Mouse (Mus musculus): ENCODE measurements around the gene Fnbp1. TPM values are rescaled to one million over a fixed set of nuclear protein-coding genes. Genes with fewer than 3 reads are reported as not detected.
A peak's percentile ranks its signal among the peaks of the same experiment; 100 is the strongest.

Gene Fnbp1
- polyA plus RNA-seq, 1 experiment, result 23.9 TPM

DNA sequence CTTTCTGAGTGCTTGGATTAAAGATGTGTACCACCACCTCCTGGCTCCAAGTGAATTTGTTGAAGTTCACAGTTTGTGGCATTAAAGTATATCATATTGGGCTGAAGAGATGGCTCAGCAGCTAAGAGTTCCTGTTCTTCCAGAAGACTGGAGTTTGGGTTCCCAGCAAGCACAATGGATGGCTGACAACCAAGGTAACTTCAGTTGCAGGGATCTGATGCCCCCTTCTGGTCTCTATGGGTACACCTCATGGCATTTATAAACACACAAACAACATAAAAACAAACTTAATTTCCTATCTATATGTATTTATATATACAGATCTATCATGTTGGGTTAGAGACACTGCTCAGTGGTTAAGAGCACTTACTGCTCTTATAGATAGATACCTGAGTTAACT, 9.0 kb upstream of the Fnbp1 start:
- peak; percentile 46 for DNase-seq
- TF ChIP-seq POLR2A (IDR thresholded peaks at IDR 0.05; ENCODE audit: low read depth, low read length), result no peak
- peak; percentile 39 for TF ChIP-seq CTCF (conservative IDR thresholded peaks at IDR 0.05; ENCODE audit: insufficient read depth, insufficient read length, low read depth, low read length)
- Histone ChIP-seq H3K27me3 (replicated peaks; ENCODE audit: control insufficient read depth, insufficient read depth, low read length) (no peaks in the 10 kb centered on the region), H3K4me3 (ENCODE audit: insufficient read depth, low read depth, low read length) (no peak overlapping the region), H3K36me3 (ENCODE audit: control insufficient read depth, insufficient read depth, low read length) (no peaks in the 10 kb centered on the region), H3K27ac (ENCODE audit: insufficient read depth, low read depth, low read length) (no peak overlapping the region), H3K4me1 (ENCODE audit: control insufficient read depth, insufficient read depth, low read length) (peaks cover 4% of the 10 kb centered on the region)

DNA sequence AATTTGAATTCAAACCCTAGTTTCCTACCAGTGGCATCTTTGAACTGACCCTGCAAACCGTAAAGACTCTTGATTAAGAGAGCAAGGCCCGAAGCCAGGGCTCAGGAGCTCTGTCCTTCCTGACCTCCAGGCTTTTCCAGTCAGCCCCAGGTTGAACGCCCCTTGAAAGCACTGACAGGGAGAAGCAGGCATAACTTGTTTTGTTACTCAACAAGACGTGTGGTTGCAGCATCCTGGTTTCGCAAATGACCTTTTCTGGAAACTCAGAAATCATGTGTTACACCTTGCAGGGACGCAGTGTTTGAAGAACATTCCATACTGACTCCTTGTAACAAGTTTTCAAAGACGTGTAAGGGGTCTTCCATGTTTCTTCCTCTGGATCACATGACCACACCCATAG, 5.2 kb upstream of the Fnbp1 start:
- Histone ChIP-seq H3K4me3 (ENCODE audit: insufficient read depth, low read depth, low read length) (no peak overlapping the region), H3K36me3 (ENCODE audit: control insufficient read depth, insufficient read depth, low read length) (no peaks in the 10 kb centered on the region), H3K4me1 (ENCODE audit: control insufficient read depth, insufficient read depth, low read length) (no peaks in the 10 kb centered on the region; the same call in 1 of the 2 replicates), H3K27me3 (replicated peaks; ENCODE audit: control insufficient read depth, insufficient read depth, low read length) (no peaks in the 10 kb centered on the region), H3K27ac (ENCODE audit: insufficient read depth, low read depth, low read length) (no peak overlapping the region)
- TF ChIP-seq POLR2A (IDR thresholded peaks at IDR 0.05; ENCODE audit: low read depth, low read length) (no peak), CTCF (conservative IDR thresholded peaks at IDR 0.05; ENCODE audit: insufficient read depth, insufficient read length, low read depth, low read length) (no peak)
- WGBS, result 80% methylated on average over 7 of the region's 7 CpGs
- no peak for DNase-seq

DNA sequence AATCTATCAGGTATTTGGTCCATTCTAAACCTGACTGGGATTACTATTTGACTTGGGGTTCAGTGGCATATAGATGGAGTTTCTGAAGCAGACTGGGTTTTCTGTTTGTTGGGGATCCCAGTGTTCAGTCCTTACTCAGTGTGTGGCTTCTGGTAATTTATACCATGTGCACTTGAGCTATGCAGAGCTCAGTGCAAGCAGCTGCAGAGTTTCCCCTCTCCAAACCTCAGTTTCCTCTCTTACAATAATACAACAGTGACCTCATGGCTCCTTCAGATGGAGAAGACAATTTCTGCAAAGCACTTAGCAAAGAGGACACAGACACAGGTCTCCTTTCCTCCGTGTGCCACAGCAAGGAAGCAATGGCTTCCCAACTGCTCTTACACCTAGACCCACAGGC, 3.1 kb upstream of the Fnbp1 start:
- Histone ChIP-seq H3K36me3 (ENCODE audit: control insufficient read depth, insufficient read depth, low read length) (no peaks in the 10 kb centered on the region), H3K27ac (ENCODE audit: insufficient read depth, low read depth, low read length) (no peak overlapping the region), H3K4me1 (ENCODE audit: control insufficient read depth, insufficient read depth, low read length) (no peaks in the 10 kb centered on the region; the same call in 1 of the 2 replicates), H3K27me3 (replicated peaks; ENCODE audit: control insufficient read depth, insufficient read depth, low read length) (no peaks in the 10 kb centered on the region), H3K4me3 (ENCODE audit: insufficient read depth, low read depth, low read length) (no peak overlapping the region)
- no peak for TF ChIP-seq CTCF (conservative IDR thresholded peaks at IDR 0.05; ENCODE audit: insufficient read depth, insufficient read length, low read depth, low read length)
- no peak for TF ChIP-seq POLR2A (IDR thresholded peaks at IDR 0.05; ENCODE audit: low read depth, low read length)
- WGBS, result 85% methylated on average over 1 of the region's 1 CpGs
- no peak for DNase-seq

DNA sequence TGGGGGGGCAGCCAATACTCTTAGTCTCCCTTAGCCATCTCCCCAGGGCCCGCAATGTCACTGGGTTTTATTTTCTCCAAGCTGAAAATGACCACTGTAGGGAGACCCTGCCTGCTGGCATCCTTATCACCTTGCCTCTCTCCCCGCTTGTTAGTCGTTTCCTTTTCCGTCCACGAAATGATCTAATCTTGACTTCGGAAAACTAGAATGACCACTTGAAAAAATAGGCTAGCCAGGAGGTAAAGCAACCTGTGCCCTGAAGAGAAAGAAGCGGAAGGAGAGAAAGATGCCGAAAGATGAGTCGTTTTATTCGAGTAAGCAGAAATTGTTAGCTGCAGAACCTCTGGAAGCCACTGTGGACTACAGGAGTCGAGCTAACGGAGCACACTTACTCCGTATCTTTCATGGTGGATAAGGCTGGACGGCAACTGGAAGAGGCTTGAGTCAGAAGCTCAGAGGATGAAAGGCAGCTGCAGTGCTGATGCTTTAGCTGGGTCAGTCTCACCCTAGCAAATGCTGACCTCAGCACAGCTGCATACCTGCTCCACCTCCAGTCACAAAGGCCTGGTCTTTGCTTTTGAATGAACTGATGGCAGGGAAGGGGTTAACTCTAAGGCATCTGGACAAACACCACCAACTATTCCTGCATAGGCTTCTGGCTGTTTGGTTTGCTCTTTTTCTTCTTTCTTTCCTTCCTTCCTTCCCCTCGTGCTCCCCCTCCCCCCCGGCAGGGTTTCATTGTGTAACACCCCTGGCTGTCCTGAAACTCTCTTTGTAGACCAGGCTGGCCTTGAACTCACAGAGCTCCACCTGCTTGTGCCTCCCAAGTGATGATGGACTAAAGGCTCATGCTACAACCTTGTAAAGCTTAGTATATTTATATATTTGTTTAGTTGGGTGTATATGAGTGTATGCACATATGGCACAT, 2.2 kb upstream of the Fnbp1 start:
- WGBS, result 80% methylated on average over 16 of the region's 16 CpGs
- no peaks in the 10 kb centered on the region for H3K27me3 ChIP-seq (replicated peaks; ENCODE audit: control insufficient read depth, insufficient read depth, low read length)
- H3K36me3 ChIP-seq (ENCODE audit: control insufficient read depth, insufficient read depth, low read length), result no peaks in the 10 kb centered on the region
- peak overlapping the region; percentile 7; the same call in 1 of the 2 replicates for H3K4me3 ChIP-seq (ENCODE audit: insufficient read depth, low read depth, low read length)
- H3K27ac ChIP-seq (ENCODE audit: insufficient read depth, low read depth, low read length), result no peak overlapping the region; the same call in 1 of the 2 replicates
- DNase-seq, result no peak
- TF ChIP-seq CTCF (conservative IDR thresholded peaks at IDR 0.05; ENCODE audit: insufficient read depth, insufficient read length, low read depth, low read length) (no peak), POLR2A (IDR thresholded peaks at IDR 0.05; ENCODE audit: low read depth, low read length) (no peak)
- no peaks in the 10 kb centered on the region; the same call in 1 of the 2 replicates for H3K4me1 ChIP-seq (ENCODE audit: control insufficient read depth, insufficient read depth, low read length)

- WGBS, result 75% methylated on average over 6 of the region's 6 CpGs
- peak overlapping the region; percentile 20; the same call in 1 of the 2 replicates for H3K27ac ChIP-seq (ENCODE audit: insufficient read depth, low read depth, low read length)
Observed at GRCm38 (mm10) chr2:31143326-31143725, 1.5 kb upstream of the Fnbp1 start.

DNA sequence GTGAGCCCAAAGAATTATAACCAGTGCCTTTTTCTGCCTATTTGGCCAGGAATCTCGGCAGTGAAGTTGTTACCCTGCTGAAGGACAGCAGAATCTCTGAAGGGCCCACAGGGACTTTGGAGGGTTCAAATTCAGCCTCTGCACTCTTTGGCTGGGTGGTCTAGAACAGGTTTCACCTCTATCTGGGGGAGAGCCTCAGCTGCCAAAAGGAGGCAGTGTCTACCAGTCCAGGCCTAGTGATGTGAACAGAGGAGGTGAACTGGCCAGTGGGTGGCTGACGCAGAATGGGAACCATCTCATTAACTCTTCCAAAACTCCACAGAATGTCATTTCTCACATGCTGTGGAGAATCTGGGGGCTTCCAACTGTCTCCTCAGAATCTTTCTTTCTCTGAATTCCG, 697 bp upstream of the Fnbp1 start:
- no peaks in the 10 kb centered on the region for H3K27me3 ChIP-seq (replicated peaks; ENCODE audit: control insufficient read depth, insufficient read depth, low read length)
- peak overlapping the region; percentile 72; the same call in 1 of the 2 replicates for H3K27ac ChIP-seq (ENCODE audit: insufficient read depth, low read depth, low read length)
- no peaks in the 10 kb centered on the region; the same call in 1 of the 2 replicates for H3K4me1 ChIP-seq (ENCODE audit: control insufficient read depth, insufficient read depth, low read length)
- no peaks in the 10 kb centered on the region for H3K36me3 ChIP-seq (ENCODE audit: control insufficient read depth, insufficient read depth, low read length)
- no peak for DNase-seq
- TF ChIP-seq CTCF (conservative IDR thresholded peaks at IDR 0.05; ENCODE audit: insufficient read depth, insufficient read length, low read depth, low read length) (0 out of 2 replicates have a peak, but pooled peaks have one; percentile 26), POLR2A (IDR thresholded peaks at IDR 0.05; ENCODE audit: low read depth, low read length) (no peak)
- WGBS, result 37% methylated on average over 3 of the region's 3 CpGs
- peak overlapping the region; percentile 94; the same call in 1 of the 2 replicates for H3K4me3 ChIP-seq (ENCODE audit: insufficient read depth, low read depth, low read length)

More at GRCm38 (mm10) chr2:31143326-31143725, 1.5 kb upstream of the Fnbp1 start:
- H3K36me3 ChIP-seq (ENCODE audit: control insufficient read depth, insufficient read depth, low read length), result no peaks in the 10 kb centered on the region
- no peak for DNase-seq
- H3K4me3 ChIP-seq (ENCODE audit: insufficient read depth, low read depth, low read length), result peak overlapping the region; percentile 7; the same call in 1 of the 2 replicates
- H3K27me3 ChIP-seq (replicated peaks; ENCODE audit: control insufficient read depth, insufficient read depth, low read length), result no peaks in the 10 kb centered on the region
- no peaks in the 10 kb centered on the region; the same call in 1 of the 2 replicates for H3K4me1 ChIP-seq (ENCODE audit: control insufficient read depth, insufficient read depth, low read length)
- TF ChIP-seq POLR2A (IDR thresholded peaks at IDR 0.05; ENCODE audit: low read depth, low read length) (no peak), CTCF (conservative IDR thresholded peaks at IDR 0.05; ENCODE audit: insufficient read depth, insufficient read length, low read depth, low read length) (no peak)
